Mouse (Mus musculus) hindbrain, embryonic 15.5 days (tissue): ENCODE measurements around the gene Btbd35f4. TPM values are rescaled to one million over a fixed set of nuclear protein-coding genes. Genes with fewer than 3 reads are reported as not detected.
"Not testable (repeated sequence)": the region's sequence is repeated elsewhere in the genome, so short reads cannot be mapped to it uniquely, and the experiment has no call there.

ENCODE experiments used
- ATAC-seq: fragments of 200-750 bp; cut with Nextera tagmentation; 2 replicates; pipeline ENCODE4 v1.8.0; 2017; ENCODE audit warnings: low read depth, moderate number of reproducible peaks, moderate TSS enrichment; ENCODE audit not compliant: low FRiP score
- H3K27ac ChIP-seq: fragments of 300-500 bp; sonication (generic); replicated peaks from 2 replicates; pipeline ENCODE4 v1.5.1; 2015; ENCODE audit warnings: mild to moderate bottlenecking, inconsistent platforms
- H3K27me3 ChIP-seq: fragments of 300-500 bp; sonication (generic); 2 replicates; pipeline ENCODE4 v1.6.1; 2015; ENCODE audit warnings: control low read depth, inconsistent platforms
- H3K36me3 ChIP-seq: fragments of 300-500 bp; sonication (generic); 2 replicates; pipeline ENCODE4 v1.6.1; 2015; ENCODE audit warnings: control low read depth, inconsistent platforms
- H3K4me1 ChIP-seq: fragments of 300-500 bp; sonication (generic); replicated peaks from 2 replicates; pipeline ENCODE4 v1.6.1; 2015; ENCODE audit warnings: control low read depth, inconsistent platforms
- H3K4me2 ChIP-seq: fragments of 300-500 bp; sonication (generic); 2 replicates; pipeline ENCODE4 v1.6.1; 2015; ENCODE audit warnings: moderate library complexity, mild to moderate bottlenecking, inconsistent platforms
- H3K4me3 ChIP-seq: fragments of 300-500 bp; sonication (generic); 2 replicates; pipeline ENCODE4 v1.5.1; 2015; ENCODE audit warnings: mild to moderate bottlenecking, inconsistent platforms
- H3K9ac ChIP-seq: fragments of 300-500 bp; sonication (generic); 2 replicates; pipeline ENCODE4 v1.6.1; 2015; ENCODE audit warnings: inconsistent platforms
- H3K9me3 ChIP-seq: fragments of 300-500 bp; sonication (generic); 2 replicates; pipeline ENCODE4 v1.6.1; 2016; ENCODE audit warnings: control low read depth, inconsistent platforms
- WGBS: fragments of 180-500 bp; shearing (Covaris S2); methylation state at CpG from one replicate; pipeline ENCODE4 v1.1.7; 2015; 5-methylcytosine and 5-hydroxymethylcytosine counted together
- polyA plus RNA-seq: library from polyadenylated mRNA; unstranded; fragments of >200 nt; fragmentation: Nextera tagmentation; extraction: Ambion mirVana; gene quantifications from 2 replicates; pipeline ENCODE4 v1.2.1, GENCODE M21; 2015

Btbd35f4 gene
- polyA plus RNA-seq, result not detected in 2 replicates

DNA sequence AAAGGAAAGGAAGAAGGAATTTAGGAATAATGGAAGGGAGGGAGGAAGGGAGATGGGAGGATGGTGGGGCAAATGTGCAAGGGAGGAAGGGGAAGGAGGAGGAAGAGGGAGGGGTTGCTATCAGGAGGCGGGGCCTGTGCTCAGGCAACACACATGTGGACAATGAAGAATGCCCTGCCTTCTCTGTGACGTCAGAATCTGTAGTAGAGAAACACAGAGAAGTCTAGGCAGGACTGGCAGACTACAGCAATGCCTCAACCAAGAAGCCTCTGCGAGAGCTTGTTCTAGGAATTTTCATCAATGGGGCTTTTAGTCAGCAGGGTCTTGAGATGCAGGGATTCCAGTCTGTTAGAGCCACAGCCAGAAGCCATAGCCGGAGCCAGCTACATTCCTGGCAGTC, at the start of gene Btbd35f4:
TSS of gene Btbd35f4 (plus strand) at position 301 of the 400 bp plus-strand sequence.
- not testable (repeated sequence) for H3K27me3 ChIP-seq, H3K9ac ChIP-seq, H3K4me2 ChIP-seq, H3K27ac ChIP-seq, H3K4me1 ChIP-seq, H3K4me3 ChIP-seq, ATAC-seq, H3K9me3 ChIP-seq, H3K36me3 ChIP-seq
- no CpG with 5 or more reads among the region's 4 CpGs for WGBS

DNA sequence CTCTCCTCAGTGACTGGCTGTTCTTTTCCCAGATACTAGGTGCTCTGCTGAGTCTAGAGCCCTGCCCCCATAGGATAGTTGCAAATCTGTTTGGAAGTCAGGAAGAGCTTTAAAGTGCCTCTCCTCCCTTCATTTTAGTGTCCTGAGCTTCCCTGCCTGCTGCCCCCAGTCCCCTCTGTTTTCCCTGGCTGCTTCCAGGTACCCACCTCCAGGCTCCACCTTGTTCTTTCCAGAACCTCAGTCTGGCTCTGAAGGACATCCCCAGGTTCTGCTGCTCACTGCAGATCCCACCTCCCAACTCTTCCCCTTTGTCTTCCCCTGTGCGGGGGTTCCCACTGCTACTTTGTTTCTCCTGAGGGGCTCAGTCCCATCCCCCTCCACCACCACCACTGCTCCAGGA, 39.7 kb downstream of the Btbd35f4 start:
- H3K27me3 ChIP-seq, H3K4me3 ChIP-seq, H3K9me3 ChIP-seq, H3K27ac ChIP-seq, H3K9ac ChIP-seq, ATAC-seq, H3K4me1 ChIP-seq, H3K4me2 ChIP-seq, H3K36me3 ChIP-seq: not testable (repeated sequence)
- WGBS, result no CpG with 5 or more reads among the region's 1 CpGs

Other genes with a start within 250 kb of the Btbd35f4 start
- gene Btbd35f27, start 151.6 kb downstream of the Btbd35f4 start, polyA plus RNA-seq, result not detected in 2 replicates